Mouse (Mus musculus) gonadal fat pad, adult 2 months (tissue): ENCODE data around the gene Caml. TPM values are rescaled to one million over a fixed set of nuclear protein-coding genes. Genes with fewer than 3 reads are reported as not detected.
A peak's percentile ranks its signal among the peaks of the same experiment; 100 is the strongest.
"Not testable (repeated sequence)": the region's sequence is repeated elsewhere in the genome, so short reads cannot be mapped to it uniquely, and the experiment has no call there.

ENCODE experiments used
- DNase-seq: peaks from one replicate; pipeline ENCODE4 v3.0.0-alpha.2; 2012; ENCODE audit warnings: low read depth
- polyA plus RNA-seq: library from polyadenylated mRNA; depleted of rRNA; stranded (reverse); fragments of >200 nt; gene quantifications from 2 replicates; pipeline ENCODE4 v1.2.3, GENCODE M21; 2012; rRNA removed

Caml gene
- polyA plus RNA-seq: 29.0 and 30.2 TPM in 2 replicates

DNA sequence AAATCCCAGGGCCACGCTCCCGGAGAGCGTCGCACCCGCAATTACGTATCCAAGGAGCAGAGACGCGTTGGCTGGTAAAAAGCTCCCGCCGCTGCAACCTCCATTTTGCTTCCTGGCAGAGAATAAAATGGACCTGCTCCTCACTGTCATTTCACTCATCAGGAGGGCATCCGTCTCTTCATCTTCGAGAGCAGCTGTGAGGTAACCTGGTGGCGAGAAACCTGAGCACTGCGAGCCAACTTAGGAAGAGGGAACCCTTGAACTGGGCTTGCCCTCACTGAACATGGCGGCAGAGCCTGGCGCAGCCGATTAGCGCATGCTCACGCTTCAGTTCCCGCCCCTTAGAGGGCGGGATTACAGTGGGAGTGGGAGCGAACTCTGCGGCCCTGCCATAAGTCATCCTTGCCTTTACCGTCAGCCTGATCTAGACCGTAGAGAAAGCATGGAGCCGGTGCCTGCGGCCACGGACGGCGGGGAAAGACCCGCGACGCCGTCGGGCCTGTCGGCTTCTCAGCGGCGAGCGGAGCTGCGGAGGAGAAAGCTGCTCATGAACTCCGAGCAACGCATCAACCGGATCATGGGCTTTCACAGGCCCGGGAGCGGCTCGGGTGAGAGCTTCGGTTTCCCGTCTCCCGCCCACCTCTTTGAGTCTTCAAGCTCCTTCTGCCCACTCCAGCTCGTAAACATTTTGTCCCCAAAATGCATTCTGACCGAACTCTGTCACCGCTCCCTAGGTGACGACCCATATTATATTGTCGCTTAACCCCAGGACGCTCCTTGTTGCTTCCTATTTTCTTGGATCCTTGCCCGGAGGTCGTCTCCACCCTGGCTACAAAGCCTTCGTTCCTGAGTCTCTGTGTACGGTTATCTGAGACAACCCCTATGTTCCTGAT is at the start of gene Caml:
Caml (plus strand) TSS at position 357 of the 893 bp plus-strand sequence.
- peak; percentile 76 for DNase-seq

DNA sequence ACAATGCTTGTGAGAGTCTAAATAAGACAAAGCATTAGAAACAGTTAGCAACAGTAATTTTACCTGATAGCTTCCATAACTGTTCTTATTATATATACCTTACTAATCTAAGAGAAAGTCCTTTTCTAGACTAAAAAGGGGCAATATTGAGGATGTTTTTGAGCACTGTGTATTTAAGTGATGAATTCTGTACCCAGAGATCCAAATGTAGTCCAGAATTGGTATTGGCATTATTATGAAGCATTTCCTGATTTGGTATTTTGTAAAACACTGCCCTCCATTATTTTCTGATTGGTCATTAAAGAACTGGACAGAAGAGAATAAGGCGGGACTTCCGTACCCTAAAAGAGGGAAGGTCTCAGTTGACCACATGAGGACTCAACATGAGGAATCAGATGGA is 49.4 kb upstream of the Caml start, which contains the start of gene Tmed9:
Tmed9 (plus strand) TSS at position 301 of the 400 bp plus-strand sequence.
- no peak for DNase-seq

DNA sequence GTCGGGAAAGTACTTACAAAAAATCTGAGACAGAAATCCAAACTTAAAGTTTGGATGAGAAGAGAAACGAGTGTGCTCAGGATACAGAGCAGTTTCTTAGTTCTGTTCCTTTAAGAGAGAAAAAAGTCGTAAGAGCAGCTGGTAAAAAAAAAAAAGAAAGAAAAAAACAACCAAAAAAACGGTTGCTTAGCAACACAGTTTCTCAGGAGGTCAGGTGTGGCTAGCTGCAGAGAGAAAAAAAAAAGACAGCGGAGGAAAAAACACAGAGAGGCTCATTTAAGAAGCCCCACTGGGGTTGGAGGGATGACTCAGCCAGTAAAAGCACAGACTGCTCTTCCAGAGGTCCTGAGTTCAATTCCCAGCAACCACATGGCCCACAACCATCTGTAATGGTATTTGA is 48.5 kb upstream of the Caml start:
- no peak for DNase-seq

DNA sequence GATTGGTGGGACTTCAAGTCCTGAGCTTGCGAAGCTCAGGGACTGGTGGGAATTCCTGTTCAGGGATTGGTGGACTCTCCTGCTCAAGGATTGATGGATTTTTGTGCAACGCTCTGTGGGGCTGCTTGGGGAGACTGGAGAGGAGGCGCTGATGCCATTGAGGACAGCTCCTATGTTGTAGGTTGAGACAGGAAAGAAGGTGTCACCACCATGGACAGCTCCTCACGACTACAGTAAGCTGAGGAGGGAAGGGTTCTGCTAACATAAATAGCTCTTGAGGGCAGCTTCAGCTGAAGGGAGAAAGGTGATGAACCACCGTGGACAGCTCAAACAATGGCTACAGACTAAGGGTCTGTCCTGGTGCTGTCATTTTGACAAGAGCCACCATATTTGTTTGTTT is 46.9 kb upstream of the Caml start:
- no peak for DNase-seq

DNA sequence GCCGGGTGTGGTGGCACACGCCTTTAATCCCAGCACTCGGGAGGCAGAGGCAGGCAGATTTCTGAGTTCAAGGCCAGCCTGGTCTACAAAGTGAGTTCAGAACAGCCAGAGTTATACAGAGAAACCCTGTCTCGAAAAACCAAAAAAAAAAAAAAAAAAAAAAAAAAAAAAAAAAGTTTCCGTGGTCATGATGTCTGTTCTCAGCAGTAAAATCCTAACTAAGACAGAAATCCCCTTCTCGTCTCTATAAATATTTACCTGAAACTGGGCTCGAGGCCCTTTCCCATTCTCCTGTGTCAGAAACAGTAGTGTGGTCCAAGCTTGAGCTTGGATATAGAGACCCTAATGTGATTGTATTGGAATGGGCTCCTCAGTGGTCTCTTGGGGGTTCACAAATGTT is 45.9 kb upstream of the Caml start:
- not testable (repeated sequence) for DNase-seq

DNA sequence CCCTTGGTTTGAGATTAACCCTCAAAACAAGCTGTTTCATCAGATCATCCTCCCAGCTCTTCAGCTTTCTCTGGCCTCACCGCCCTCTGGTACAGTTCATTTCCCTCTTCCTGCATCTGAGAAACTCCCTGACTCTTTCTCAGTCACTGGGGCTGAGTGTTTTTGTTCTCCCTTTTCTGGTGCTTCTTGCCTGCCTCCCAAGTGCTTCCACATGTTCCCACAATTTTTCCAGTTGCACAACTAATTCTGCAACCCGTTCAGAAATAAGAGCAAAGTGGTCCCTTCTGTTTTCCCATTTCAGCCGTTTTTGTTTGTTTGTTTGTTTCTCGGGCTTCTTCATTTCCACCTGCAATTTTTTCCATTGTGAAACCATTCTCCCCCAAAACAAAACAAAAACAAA is 44.7 kb upstream of the Caml start:
- no peak for DNase-seq

DNA sequence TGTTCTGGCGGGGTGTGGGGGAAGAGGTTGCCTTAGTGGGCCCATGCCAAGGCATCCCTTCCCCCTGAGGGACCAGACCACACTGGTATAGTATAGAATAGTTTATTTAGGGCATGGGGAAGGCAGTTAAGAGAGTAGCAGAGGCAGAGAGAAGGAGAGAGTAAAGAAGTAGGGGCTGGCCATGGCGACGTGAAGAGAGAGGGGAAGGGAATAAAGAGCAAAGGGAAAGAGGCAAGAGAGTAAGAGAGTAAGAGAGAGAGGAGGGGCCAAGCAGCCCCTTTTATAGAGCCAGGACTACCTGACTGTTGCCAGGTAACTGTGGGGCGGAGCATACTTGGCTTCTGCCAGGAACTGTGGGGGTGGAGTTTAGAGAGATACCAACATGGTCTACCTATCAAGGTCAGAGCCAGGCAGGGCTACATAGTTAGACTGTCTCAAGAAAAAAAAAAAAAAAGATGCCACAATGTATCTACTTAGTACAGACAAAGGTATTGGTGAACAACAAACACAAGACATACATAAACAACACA is 30.8 kb upstream of the Caml start:
- DNase-seq: no peak

DNA sequence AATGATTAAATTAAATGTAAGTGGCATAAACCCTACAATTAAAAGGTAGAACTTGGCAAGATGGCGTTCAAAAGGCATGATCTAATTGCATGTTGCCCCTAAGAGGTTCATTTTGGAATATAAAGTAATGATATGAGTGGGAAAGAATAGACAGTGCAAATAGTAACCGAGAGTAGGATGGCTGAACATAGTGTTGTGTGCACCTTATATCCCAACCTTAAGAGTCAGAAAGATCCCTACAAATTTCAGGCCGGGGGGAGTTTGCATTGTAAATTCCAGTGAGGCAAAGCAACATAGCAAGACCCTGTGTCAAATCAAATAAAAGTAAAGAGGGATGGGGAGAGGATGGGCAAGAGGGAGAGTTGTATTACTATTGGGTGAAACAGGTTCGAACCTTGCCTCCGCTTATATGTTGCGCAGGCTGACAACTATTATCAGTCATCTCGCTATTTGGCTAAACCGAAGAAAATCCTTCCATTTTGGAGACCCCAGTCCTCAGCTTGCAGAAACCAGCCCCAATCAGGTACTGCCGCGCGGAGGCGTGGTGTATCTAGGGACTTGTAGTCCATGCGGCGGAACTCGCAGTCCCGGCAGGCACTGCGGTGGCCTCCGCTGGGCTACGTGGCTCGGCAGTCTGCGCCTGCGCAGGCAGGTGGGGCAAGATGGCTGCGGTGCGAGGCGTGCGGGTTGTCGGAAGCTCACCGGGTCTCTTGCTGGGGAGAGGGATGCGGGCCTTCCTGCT is 30.1 kb upstream of the Caml start:
- no peak for DNase-seq

DNA sequence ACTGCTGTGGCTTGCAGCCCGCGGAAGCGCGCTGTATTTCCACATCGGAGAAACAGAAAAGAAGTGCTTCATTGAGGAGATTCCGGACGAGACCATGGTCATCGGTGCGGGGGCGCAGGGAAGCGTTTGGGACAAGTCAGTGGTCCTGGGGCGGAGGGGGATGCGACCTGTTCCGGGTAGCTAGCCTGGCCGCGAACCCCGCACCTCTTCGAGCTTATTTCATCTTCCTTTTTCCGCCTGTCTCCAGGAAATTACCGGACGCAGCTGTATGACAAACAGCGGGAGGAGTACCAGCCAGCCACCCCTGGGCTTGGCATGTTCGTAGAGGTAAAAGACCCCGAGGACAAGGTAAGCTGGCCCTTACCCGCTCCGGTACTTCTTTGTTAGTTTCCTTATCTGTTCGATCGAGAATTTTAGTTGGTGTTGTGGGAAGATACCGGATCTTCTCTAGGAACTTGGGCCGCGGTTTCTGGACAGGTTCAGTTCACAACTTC is 29.5 kb upstream of the Caml start:
- DNase-seq: no peak

DNA sequence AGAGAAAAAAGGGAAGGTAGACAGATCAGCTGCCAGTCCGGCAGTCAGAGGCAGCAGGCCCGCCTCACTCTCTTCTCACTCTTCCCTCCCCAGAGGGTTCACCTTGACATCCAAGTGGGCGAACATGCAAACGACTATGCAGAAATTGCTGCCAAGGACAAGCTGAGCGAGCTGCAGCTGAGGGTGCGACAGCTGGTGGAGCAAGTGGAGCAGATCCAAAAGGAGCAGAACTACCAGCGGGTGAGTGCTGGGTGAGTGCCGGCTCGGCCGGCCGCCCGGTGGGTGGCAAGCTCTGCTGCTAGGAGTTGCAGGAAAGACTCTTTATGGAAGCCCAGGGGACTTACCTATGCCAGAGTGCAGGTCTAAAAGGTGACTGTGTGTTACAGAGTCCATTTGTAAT is 27.4 kb upstream of the Caml start:
- DNase-seq: no peak

DNA sequence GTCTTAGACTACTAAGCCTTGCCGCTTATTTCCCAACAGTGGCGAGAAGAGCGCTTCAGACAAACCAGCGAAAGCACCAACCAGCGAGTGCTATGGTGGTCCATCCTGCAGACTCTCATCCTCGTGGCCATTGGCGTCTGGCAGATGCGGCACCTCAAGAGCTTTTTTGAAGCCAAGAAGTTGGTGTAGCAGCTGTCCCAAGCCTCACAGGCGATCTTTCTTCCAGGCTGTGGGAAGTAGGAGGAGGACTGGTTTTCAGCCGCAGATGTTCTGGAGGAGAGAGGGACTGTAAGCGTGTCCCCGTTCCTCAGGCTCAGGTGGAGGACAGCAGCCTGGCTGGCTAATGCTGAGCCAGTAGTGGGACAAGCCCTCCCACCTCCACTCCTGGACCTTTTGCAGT is 26.0 kb upstream of the Caml start:
- DNase-seq: no peak

DNA sequence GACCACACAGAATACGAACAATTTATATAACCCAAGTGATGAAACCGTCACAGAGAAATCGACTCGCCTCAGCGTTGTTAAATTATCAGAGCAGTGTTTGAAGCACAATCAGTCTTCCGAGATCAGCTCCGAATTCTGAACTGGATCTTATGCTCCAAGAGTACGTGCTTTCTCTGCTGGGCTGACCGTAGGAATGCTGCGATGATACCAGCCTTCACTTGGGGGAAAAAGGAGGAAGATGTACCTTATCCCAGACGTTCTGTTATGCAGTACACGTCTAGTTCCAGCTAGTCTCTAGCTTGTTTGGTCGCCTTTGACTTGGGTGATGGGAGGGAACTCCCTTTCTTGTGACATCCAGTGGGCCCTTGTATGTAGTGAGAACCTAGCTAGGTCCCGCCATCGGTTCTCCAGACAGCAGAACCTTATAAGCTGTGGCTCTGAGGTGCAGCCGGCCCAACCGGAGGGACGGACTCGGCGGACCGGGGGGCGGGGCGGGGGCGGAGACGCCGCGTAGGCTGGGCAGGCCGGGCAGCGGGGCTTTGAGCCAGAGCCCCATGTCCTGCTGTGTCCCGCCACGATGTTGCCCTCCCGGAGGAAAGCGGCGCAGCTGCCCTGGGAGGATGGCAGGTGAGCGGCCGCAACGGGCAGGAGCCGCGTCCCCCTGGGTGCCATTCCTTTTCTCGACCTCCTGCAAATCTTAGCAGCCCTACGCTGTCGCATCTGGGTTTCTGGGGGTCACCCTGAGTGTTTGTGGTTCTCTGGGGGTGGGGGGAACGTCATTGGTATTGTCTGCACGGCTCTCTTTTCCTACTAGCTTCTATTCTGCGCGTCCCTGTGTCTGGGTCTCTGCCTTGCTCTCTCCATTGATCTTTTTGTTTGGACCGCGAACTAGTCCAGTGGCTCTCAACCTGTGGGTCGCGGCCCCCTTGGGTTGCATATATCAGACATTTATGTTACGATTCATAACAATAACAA is 23.0 kb upstream of the Caml start, which contains the start of gene B4galt7:
B4galt7 (plus strand) TSS at position 331 of the 975 bp plus-strand sequence.
- DNase-seq: no peak

DNA sequence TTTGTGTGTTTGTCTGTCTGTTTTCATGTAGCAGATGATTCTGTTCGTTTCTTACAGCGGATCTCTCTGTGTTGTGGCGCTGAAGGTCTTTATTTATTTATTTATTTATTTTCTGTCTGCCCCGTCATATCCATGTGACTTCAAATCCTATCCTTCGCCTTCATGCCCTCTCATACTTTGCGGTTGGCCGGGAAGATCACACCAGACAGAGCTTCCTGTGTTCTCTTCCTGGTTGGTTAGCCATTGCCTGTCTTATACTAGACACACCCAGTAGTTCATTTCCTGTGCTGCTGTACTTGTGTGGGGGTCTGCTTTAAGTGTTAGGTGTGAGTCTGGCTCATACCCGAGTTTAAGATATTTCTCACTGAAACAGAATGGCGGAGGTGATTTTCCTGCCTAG is 22.1 kb upstream of the Caml start:
- no peak for DNase-seq

DNA sequence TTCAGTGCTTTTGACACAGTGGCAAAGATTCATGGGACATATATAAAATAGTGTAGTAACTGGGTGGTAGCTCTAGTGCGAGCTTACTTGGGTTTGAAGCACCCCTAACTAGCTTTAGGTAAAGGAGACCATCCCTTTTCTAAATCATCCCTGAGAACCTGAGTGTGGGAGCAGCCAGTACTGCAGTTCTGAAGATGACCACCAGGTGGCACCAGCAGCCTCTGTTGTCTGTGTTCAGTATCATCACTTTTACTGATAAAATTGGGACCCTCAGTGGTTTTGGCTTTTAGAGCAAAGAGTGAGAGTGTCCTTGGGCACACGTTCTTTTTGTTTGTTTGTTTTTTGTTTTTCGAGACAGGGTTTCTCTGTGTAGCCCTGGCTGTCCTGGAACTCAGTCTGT is 21.2 kb upstream of the Caml start:
- DNase-seq: no peak

DNA sequence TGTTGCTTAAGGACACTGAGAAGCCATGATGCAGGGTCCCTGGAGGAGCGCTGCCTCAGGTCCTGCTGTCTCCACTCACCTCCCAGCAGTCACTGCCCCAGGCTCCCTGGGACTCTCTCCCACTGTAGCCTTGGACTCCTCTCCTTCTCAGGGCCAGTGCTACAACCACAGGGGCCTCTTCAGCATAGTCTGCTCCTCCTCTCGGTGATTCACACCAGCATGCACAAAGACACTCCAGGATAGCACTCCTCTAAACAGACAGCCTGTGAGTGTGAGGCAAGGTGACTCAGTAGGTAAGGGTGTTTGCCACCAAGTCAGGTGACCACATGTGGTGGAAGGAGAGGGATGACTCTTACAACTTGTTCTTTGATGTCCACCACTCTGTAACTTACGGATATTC is 18.2 kb upstream of the Caml start:
- DNase-seq: no peak

DNA sequence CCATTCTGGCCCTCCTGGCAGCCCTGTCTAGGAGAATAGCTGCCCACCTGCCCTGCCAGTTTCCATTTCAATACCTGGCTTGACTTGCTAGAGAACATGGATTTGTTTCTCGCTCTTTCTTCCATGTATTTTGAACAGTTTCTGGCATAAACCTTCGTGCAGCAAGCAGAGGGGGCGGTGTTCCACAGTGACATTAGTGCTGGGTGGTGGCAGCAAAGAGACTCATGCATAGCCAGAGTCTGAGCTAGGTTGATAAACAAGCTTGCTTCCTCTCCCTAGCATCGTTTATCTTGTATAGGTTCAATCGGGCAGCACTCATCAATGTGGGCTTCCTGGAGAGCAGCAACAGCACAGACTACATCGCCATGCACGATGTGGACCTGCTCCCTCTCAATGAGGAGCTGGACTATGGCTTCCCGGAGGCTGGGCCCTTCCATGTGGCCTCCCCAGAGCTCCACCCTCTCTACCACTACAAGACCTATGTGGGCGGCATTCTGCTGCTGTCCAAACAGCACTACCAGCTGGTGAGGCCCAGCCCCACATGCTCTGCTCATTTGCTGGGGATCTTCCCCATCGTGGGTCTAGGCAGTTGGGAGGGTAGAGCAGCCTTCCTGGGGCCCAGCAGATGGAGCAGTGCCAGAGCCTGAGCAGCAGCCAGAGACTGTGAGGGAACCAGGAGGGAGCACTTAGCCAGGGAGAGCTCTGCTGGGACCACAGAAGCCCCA is 15.7 kb upstream of the Caml start:
- no peak for DNase-seq

DNA sequence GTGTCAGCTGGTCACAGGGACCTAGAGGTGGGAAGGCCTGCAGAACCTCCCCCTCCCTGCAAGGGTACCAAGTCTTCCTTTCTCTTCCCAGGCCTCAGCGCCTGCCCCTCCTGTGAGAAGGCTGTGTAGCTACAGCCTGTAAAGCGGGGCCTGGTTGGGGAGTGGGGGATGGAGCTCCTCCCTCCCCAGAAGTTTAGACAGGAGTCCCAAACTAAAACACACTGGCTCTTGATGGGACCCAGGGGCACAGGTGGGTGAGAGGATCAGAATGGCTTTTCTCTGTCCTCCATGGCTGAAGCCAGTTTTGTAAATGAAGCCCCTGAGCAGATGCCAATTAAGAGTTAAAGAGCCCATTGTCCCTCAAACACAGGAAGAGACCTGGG is 15.2 kb upstream of the Caml start:
- DNase-seq: no peak

DNA sequence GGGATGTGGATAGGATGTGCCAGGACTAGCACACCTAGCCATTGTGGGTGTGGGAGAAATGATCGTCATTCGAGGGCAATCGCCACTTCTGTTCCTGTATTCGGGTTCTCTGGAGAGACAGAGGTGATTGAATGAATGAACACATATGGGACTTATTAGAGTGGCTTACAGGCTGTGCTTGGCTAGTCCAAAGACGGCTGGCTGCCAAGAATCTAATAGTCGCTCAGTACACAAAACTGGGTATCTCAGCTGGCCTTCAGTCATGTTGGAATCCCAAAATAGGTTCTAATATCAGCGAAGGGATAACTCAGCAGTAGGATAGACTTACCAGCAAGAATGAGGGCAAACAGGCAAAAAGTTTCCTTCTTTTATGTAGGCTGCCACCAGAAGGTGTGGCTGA is 10.8 kb upstream of the Caml start:
- no peak for DNase-seq

DNA sequence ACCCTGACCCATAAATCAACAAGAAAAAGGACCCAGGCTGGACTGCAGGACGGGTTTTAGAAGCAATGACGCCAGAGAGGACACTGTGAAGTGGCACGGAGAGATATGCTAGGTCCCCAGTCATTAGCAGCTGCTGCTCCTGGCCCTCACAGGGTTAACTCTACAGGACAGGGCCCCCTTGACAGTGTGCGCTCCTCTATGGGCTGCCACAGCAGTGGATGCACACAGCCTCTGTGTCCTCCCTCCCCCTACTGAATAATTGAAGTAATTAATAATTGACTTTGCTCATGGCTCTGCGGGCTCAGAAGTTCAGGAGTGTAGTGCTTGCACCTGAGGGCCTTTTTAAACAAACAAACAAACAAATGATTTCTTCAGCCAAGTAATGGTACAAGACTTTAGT is 9.3 kb upstream of the Caml start:
- DNase-seq: no peak

DNA sequence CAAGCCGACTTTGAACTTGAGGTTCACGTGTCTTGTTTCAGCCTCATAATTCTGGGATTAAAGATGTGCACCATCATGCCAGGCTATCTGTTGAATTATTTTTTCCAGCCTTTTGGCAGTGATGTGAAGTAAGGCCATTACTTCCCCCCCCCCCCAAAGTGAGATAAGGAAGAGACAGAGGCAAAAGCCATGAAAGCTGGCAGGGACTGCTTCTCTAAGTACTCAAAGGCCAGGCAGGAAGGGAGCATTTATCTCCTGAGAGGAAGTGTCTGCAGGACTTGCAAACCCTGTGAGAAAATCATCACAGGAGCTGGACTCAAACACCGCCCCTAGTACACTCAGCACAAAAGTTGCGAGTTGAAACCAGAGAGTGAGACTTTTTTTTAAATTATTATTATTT is 3.5 kb upstream of the Caml start:
- no peak for DNase-seq

DNA sequence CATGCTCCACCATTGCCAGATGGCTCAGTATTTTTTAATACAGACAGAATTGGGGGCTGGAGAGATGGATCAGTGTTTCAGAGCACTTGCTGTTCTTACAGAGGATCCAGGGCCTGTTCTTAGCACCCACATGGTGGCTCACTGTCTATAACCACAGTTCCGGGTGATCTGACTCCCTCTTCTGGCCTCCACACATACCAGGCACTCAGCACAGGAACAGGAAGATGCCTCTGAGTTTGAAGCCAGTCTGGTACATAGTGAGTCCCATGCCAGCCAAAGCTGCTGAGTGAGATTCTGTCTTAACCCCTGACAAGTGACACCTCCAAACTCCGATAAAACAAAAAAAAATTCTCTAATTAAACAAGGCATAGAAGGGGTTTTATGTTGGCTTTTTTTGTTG is 2.5 kb upstream of the Caml start:
- no peak for DNase-seq
